Mouse (Mus musculus) brain, embryonic 14.5 days (tissue): Measurements from ENCODE around the gene Thbd.

Source experiments
- CTCF ChIP-seq: fragments of 200-500 bp; IDR thresholded peaks from 2 replicates; pipeline ENCODE4 v1.5.1; 2012; ENCODE audit warnings: inconsistent platforms, mild to moderate bottlenecking, moderate library complexity, borderline replicate concordance; ENCODE audit not compliant: insufficient read depth, insufficient read length; ENCODE audit errors: extremely low read depth
- POLR2A ChIP-seq: fragments of 200-500 bp; IDR thresholded peaks from 2 replicates; pipeline ENCODE4 v1.6.1; 2012; ENCODE audit warnings: mild to moderate bottlenecking, inconsistent platforms, borderline replicate concordance; ENCODE audit not compliant: poor library complexity, insufficient read depth, insufficient read length, severe bottlenecking; ENCODE audit errors: extremely low read depth

DNA sequence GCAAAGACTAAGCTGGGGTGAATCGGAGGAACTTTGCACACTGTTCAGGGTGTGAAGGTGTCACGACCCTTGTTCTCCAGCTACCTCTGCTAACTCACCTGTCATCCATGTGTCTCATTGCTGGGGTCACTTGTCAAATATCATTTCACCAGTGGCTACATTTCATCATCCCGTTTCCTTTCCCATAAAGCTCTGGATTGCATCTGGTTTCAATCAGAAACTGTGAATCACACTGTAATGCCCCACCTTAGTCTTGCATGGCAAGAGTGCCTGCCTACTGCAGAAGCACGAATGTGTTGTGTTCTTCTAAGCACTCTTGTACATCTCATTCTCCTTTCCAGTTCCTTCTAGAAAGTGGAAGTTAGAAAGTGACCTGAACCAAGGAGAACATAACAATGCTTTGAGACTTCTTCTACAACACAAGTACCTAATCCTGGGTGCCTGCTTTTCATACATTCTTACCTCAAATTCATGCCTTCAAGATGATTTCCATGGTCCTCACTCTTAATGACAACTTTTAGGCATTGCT lies 46.1 kb upstream of the Thbd start:
- TF ChIP-seq CTCF (no peak), POLR2A (no peak)
